Mouse (Mus musculus) kidney, embryonic 16.5 days (tissue): ENCODE data around the gene Syngr3. TPM values are rescaled to one million over a fixed set of nuclear protein-coding genes. Genes with fewer than 3 reads are reported as not detected.
A peak's percentile ranks its signal among the peaks of the same experiment; 100 is the strongest.
"Not testable (repeated sequence)": the region's sequence is repeated elsewhere in the genome, so short reads cannot be mapped to it uniquely, and the experiment has no call there.

Experiments used
- ATAC-seq: fragments of 200-750 bp; cut with Nextera tagmentation; 2 replicates; pipeline ENCODE4 v1.8.0; 2017; ENCODE audit warnings: moderate TSS enrichment; ENCODE audit not compliant: low FRiP score, low TSS enrichment
- H3K27ac ChIP-seq: fragments of 300-500 bp; sonication (generic); 2 replicates; pipeline ENCODE4 v1.5.1; 2014; ENCODE audit warnings: low read length
- H3K27me3 ChIP-seq: fragments of 300-500 bp; sonication (generic); 2 replicates; pipeline ENCODE4 v1.6.1; 2014; ENCODE audit warnings: low read length, control low read depth, mixed read lengths; ENCODE audit not compliant: insufficient read depth
- H3K36me3 ChIP-seq: fragments of 300-500 bp; sonication (generic); 2 replicates; pipeline ENCODE4 v1.6.1; 2014; ENCODE audit warnings: low read length, control low read depth, mixed read lengths; ENCODE audit not compliant: insufficient read depth
- H3K4me1 ChIP-seq: fragments of 300-500 bp; sonication (generic); 2 replicates; pipeline ENCODE4 v1.6.1; 2014; ENCODE audit warnings: low read length, control low read depth, mixed read lengths; ENCODE audit not compliant: insufficient read depth
- H3K4me2 ChIP-seq: fragments of 300-500 bp; sonication (generic); replicated peaks from 2 replicates; pipeline ENCODE4 v1.6.1; 2014; ENCODE audit warnings: low read depth, low read length
- H3K4me3 ChIP-seq: fragments of 300-500 bp; sonication (generic); 2 replicates; pipeline ENCODE4 v1.5.1; 2014; ENCODE audit warnings: mild to moderate bottlenecking, low read length
- H3K9ac ChIP-seq: fragments of 300-500 bp; sonication (generic); replicated peaks from 2 replicates; pipeline ENCODE4 v1.6.1; 2014; ENCODE audit warnings: low read length
- H3K9me3 ChIP-seq: fragments of 300-500 bp; sonication (generic); 2 replicates; pipeline ENCODE4 v1.6.1; 2016; ENCODE audit warnings: low read length, control low read depth
- WGBS: fragments of 180-500 bp; shearing (Covaris S2); extraction: QIAGEN DNeasy Blood & Tissue Kit; methylation state at CpG from one replicate; pipeline ENCODE4 v1.1.7; 2014; 5-methylcytosine and 5-hydroxymethylcytosine counted together
- polyA plus RNA-seq: library from polyadenylated mRNA; unstranded; fragments of >200 nt; fragmentation: Nextera tagmentation; extraction: Ambion mirVana; gene quantifications from 2 replicates; pipeline ENCODE4 v1.2.1, GENCODE M21; 2015

The Syngr3 gene
- polyA plus RNA-seq, 1 experiment from 2014 or later: 2.3 TPM

DNA sequence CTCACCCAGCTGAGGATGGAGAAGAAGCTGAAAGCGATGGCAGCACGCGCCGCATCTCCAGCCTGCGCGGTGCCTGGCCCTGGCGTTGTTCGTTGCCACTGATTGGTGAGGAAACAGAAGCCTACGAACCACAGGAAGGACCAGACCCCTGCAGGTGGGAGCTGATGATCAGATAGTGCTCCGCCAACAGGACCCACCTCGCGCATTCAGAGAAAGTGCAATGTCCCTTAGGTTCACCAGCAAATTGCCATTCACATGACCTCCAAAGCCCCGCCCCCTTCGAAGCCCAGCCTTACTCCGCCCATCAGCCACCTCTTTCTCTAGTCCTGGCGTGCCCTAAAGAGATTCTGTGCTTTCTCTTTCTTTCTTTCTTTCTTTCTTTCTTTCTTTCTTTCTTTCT, 3.2 kb downstream of the Syngr3 start:
- Histone ChIP-seq H3K27me3 (peaks cover 42% of the 10 kb centered on the region), H3K4me2 (peak overlapping the region; percentile 16), H3K4me1 (peaks cover 18% of the 10 kb centered on the region), H3K4me3 (no peak overlapping the region), H3K9me3 (no peaks in the 10 kb centered on the region), H3K36me3 (peaks cover 4% of the 10 kb centered on the region; the same call in 1 of the 2 replicates), H3K9ac (no peak overlapping the region), H3K27ac (no peak overlapping the region)
- WGBS: 29% methylated on average over 16 of the region's 16 CpGs
- ATAC-seq: no peak

GRCm38 (mm10) chr17:24677500-24678080, 12.2 kb downstream of the Syngr3 start:
- Histone ChIP-seq H3K9ac (no peak overlapping the region), H3K4me1 (peaks cover 5% of the 10 kb centered on the region), H3K4me3 (no peak overlapping the region), H3K4me2 (no peak overlapping the region), H3K27ac (no peak overlapping the region), H3K27me3 (no peaks in the 10 kb centered on the region), H3K9me3 (no peaks in the 10 kb centered on the region), H3K36me3 (peaks cover 48% of the 10 kb centered on the region)
- ATAC-seq: no peak
- 83% methylated on average over 24 of the region's 24 CpGs for WGBS

DNA sequence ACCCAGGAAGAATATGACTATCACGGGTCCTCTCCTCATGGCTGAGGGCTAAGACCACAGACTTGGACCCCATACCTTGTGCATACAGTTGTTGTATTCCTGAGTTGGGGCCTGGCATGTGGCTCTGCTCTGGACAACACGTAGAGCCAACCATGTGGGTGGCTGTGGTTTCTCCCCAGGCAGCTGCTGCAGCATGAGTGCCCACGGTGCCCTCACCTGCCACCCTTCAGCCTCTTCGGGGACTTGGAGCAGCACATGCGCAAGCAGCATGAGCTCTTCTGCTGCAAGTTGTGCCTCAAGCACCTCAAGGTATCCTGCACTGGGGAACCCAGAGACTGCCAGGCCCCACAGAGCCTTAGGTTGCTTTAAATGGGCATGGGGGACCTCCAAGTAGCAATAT, 12.9 kb downstream of the Syngr3 start:
- Histone ChIP-seq H3K4me3 (no peak overlapping the region), H3K4me2 (no peak overlapping the region), H3K27ac (no peak overlapping the region), H3K4me1 (peaks cover 12% of the 10 kb centered on the region), H3K27me3 (no peaks in the 10 kb centered on the region), H3K9me3 (no peaks in the 10 kb centered on the region), H3K9ac (no peak overlapping the region), H3K36me3 (peaks cover 45% of the 10 kb centered on the region)
- 95% methylated on average over 5 of the region's 5 CpGs for WGBS
- ATAC-seq: no peak

DNA sequence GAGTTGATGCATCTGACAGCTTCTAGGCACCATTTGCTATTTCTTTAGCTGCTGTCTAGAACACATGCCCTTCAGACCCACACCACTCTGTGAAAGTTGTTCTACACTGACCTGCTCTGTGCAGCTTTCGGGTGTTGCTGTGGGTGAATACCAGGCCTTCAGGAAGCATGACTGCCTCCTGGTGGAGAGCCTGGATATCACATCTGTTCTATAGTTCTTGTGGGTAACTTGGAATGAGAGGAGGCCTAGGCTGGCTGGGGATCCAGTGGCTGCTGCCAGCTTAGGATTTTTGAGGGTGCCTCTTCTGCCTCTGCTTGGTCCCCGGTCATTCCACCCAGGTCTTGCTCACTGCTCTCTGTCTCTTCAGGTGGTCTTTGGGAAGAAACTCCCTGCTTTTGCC, 13.6 kb downstream of the Syngr3 start:
- Histone ChIP-seq H3K4me3 (no peak overlapping the region), H3K4me1 (peaks cover 19% of the 10 kb centered on the region), H3K36me3 (peaks cover 41% of the 10 kb centered on the region), H3K27ac (no peak overlapping the region), H3K27me3 (no peaks in the 10 kb centered on the region), H3K9ac (peak overlapping the region; percentile 15; the same call in 1 of the 2 replicates), H3K4me2 (no peak overlapping the region), H3K9me3 (no peaks in the 10 kb centered on the region)
- 69% methylated on average over 2 of the region's 2 CpGs for whole genome bisulfite sequencing
- ATAC-seq: no peak

DNA sequence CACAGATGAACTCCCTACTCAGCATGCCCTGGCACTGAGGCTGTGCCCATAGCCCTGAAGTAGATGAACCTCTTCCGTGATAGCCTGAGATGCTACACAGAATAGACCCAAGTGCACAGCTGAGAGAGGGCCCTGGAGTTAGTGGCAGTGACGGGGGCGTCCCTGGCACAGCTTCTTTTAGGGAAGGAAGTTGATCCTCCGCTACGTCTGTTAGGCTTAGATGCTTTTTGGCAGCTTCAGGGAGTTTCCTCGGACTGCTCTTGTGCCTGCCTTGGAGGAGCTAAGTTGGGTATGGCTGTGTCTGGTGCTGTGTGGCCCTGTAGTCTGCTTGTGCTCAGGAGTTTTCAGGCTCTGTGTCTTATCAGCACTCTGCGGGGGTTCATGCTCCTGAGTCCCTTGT, 15.5 kb downstream of the Syngr3 start:
- 85% methylated on average over 7 of the region's 7 CpGs for WGBS
- Histone ChIP-seq H3K4me2 (no peak overlapping the region), H3K4me1 (peaks cover 28% of the 10 kb centered on the region), H3K9ac (no peak overlapping the region), H3K27me3 (no peaks in the 10 kb centered on the region), H3K36me3 (peaks cover 27% of the 10 kb centered on the region), H3K27ac (no peak overlapping the region), H3K4me3 (no peak overlapping the region), H3K9me3 (no peaks in the 10 kb centered on the region)
- ATAC-seq: no peak

- Histone ChIP-seq H3K4me2 (peak overlapping the region; percentile 37), H3K9me3 (no peaks in the 10 kb centered on the region), H3K4me1 (peaks cover 32% of the 10 kb centered on the region), H3K27ac (peak overlapping the region; percentile 22; the same call in 1 of the 2 replicates), H3K4me3 (peak overlapping the region; percentile 14; the same call in 1 of the 2 replicates), H3K9ac (peak overlapping the region; percentile 46), H3K27me3 (no peaks in the 10 kb centered on the region), H3K36me3 (peaks cover 6% of the 10 kb centered on the region)
- WGBS: 15% methylated on average over 5 of the region's 5 CpGs
- no peak for ATAC-seq
These were observed 17.6 kb downstream of the Syngr3 start for GRCm38 (mm10) chr17:24672141-24672540.

DNA sequence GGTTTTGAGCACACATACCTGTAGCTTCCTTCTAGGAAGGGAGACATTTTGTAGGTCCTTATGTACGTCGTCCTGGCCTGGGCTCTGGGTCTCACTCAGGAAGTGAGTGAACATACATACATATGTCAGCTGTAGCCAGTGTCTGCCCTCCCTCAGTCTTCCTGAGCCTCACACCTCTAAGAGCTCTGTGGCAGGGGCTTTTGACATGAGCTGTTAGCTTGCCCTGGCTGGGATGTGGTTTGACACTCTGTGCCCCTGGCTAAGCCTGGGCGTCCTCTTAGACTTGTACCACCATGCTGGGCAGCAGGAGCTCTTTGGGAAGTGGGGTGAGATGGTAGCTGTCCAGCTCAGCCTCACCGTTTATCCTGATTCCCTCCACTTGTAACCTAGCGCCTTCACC, 18.4 kb downstream of the Syngr3 start:
- no peak overlapping the region for H3K4me3 ChIP-seq
- H3K9me3 ChIP-seq: no peaks in the 10 kb centered on the region
- H3K4me1 ChIP-seq: peaks cover 32% of the 10 kb centered on the region
- no peak overlapping the region for H3K27ac ChIP-seq
- no peak for ATAC-seq
- no peaks in the 10 kb centered on the region for H3K27me3 ChIP-seq
- no peaks in the 10 kb centered on the region for H3K36me3 ChIP-seq
- H3K4me2 ChIP-seq: peak overlapping the region; percentile 92
- 66% methylated on average over 5 of the region's 5 CpGs for WGBS
- peak overlapping the region; percentile 95 for H3K9ac ChIP-seq

- Histone ChIP-seq H3K27ac (peak overlapping the region; percentile 80), H3K36me3 (no peaks in the 10 kb centered on the region), H3K4me1 (peaks cover 32% of the 10 kb centered on the region), H3K27me3 (no peaks in the 10 kb centered on the region), H3K4me2 (peak overlapping the region; percentile 92), H3K9ac (peak overlapping the region; percentile 95), H3K4me3 (peak overlapping the region; percentile 84), H3K9me3 (no peaks in the 10 kb centered on the region)
- WGBS: 8% methylated on average over 8 of the region's 8 CpGs
- no peak for ATAC-seq
These were observed 19.4 kb downstream of the Syngr3 start for GRCm38 (mm10) chr17:24670246-24670844.

DNA sequence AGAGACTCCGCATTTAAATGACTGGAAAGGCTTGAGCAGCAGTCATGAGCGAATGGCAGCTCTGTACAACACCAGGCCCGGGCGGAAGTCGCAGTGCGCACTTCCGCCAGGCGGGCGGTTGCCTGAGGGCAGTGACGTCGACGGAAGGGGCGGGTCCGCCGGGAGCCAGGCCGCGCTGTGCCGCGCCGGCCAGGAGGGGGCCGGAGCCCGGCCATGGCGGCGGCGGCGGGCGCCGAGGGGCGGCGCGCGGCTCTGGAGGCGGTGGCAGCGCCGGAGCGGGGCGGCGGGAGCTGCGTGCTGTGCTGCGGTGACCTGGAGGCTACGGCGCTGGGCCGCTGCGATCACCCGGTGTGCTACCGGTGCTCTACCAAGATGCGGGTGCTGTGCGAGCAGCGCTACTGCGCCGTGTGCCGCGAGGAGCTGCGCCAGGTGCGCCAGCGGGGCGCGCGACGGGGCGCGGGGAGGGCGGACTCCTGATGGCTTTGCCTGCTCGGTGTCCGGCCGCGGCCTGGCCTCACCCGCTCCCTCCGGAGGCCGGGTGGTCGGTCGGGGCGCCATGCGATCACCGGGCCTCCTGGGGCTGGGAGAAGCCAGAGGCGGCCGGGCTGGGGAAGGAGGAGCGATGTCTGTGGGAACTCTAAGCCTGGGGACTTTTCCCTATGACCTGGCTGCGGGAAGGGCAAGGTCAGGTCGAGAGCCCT, 20.1 kb downstream of the Syngr3 start, which contains the start of gene Zfp598:
Gene Zfp598, plus strand, starts transcription at position 143 of the 701 bp plus-strand sequence.
- Histone ChIP-seq H3K27ac (peak within 1 kb of the TSS; percentile 80), H3K4me2 (peak within 1 kb of the TSS; percentile 92), H3K4me3 (peak within 1 kb of the TSS; percentile 84), H3K36me3 (no peaks in the 10 kb centered on the region), H3K9ac (peak within 1 kb of the TSS; percentile 95), H3K4me1 (peaks cover 32% of the 10 kb centered on the region), H3K27me3 (no peaks in the 10 kb centered on the region), H3K9me3 (no peaks in the 10 kb centered on the region)
- WGBS: under 1% methylated on average over 76 of the region's 80 CpGs
- peak; percentile 99 for ATAC-seq

DNA sequence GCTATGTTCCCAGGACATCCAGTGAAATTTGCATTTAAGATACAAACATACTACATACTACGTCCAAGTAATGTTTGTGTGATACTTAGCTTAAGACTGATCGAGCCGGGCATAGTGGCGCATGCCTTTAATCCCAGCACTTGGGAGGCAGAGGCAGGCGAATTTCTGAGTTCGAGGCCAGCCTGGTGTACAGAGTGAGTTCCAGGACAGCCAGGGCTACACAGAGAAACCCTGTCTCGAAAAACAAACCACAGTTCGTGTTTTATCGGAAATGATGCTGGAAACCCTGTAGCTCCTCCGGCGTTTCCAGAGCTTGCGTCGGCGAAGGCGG, 20.6 kb downstream of the Syngr3 start:
- peak; percentile 8 for ATAC-seq
- not testable (repeated sequence) for H3K9me3 ChIP-seq, H3K36me3 ChIP-seq, H3K27me3 ChIP-seq
- WGBS: 11% methylated on average over 15 of the region's 15 CpGs
- Histone ChIP-seq H3K9ac (peak overlapping the region; percentile 95), H3K27ac (peak overlapping the region; percentile 80), H3K4me1 (peaks cover 32% of the 10 kb centered on the region), H3K4me3 (peak overlapping the region; percentile 84), H3K4me2 (peak overlapping the region; percentile 60)
